Mouse (Mus musculus) cerebellum, adult 11-12 months (tissue): ENCODE measurements around the gene Arhgap23.
A peak's percentile ranks its signal among the peaks of the same experiment; 100 is the strongest.

Experiments
- DNase-seq: peaks from one replicate; pipeline ENCODE4 v3.0.0; 2022

Arhgap23 gene

DNA sequence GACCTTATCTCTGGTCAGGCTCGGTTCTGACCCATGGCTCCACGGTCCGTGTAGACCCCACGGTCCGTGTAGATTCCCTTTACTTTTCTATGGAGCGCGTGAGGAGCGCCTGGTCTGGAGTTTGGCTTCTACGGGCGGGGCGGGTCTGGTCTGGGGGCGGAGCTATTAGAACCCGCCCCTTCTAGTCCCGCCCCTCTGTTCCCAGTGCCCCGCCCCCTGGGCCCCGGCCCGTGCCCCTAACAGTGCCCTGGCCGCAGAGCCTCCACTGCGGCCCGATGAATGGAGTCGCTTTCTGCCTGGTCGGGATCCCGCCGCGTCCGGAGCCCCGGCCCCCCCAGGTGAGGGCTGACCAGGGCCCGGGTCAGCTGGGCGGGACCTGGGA, at the start of gene Arhgap23:
TSS of gene Arhgap23 (plus strand) at position 204 of the 382 bp plus-strand sequence.
- DNase-seq, result no peak

DNA sequence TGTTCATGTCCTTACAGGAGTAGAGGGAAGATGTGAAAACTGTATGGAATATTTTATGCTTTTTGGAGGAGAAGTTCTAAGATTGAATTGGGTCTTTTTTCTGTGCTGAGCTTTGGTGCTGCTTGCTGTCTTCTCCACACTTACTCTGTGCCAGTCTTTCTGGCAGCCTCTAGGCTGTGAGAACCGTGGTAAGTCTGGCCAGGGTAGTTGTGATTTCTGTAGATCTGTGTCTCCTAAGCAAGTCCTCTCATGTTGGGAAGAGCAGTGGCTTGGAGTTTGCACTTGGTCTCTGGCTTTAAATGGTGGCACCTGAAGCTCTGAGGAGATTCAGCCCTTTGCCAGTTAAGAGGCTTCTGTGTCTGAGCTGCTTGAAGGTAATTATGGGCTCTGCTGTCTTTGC, 49.8 kb upstream of the Arhgap23 start:
- DNase-seq, result no peak

DNA sequence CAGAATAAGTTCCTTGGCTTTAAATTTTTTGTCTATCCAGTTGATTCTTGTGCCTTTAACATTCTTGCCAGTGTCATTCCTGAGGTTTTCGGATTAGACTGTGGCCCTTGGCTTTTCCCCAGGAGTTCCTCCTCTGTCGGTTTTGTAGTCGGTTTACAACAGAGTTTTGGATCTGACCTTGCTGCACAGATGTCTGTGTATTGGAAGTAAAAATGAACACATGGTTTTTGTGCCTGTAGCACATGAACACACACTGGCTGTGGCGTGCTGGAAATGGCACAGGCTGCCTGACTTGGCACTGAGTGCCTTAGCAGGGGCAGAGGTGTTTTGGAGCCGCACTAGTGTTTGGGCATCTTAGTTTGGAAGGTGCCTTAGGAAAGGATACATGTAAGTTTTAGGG, 46.8 kb upstream of the Arhgap23 start:
- DNase-seq, result peak; percentile 63

DNA sequence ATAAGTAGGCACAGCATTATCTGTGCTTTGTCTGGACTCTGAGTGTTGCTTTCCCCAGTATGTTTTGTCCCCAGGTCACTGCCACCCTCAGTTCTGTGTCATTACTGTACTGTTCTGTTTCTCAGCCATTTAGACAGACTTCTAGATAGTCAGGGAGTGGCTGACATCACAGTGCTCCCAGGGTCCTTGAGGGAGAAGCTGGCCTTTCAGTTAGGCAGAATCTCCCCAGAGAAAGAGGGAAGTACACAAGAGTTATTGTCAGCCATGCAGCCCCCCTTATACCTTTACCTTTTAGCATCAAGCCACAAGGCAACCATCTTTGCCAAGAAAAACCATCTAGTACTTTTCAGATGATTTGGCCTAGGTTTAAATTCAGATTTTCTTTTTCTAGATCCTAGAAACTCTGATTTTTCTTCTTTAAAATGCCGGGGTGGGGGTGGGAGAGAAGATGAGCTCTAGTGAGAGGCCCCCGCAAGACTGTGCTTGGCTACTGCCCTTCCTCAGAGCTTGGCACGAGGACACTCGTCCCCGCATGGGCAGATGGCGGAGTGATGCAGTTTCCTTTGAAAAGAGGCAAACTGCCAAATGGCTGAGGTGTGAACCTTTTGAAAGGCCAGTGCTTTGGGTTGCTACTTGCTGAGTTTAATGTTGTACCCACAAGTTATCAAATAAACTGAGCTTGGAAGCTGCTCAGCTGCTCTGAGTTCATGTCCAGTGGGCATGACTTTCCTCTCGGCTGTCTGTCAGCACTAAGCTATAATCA, 44.8 kb upstream of the Arhgap23 start:
- DNase-seq, result peak; percentile 96

DNA sequence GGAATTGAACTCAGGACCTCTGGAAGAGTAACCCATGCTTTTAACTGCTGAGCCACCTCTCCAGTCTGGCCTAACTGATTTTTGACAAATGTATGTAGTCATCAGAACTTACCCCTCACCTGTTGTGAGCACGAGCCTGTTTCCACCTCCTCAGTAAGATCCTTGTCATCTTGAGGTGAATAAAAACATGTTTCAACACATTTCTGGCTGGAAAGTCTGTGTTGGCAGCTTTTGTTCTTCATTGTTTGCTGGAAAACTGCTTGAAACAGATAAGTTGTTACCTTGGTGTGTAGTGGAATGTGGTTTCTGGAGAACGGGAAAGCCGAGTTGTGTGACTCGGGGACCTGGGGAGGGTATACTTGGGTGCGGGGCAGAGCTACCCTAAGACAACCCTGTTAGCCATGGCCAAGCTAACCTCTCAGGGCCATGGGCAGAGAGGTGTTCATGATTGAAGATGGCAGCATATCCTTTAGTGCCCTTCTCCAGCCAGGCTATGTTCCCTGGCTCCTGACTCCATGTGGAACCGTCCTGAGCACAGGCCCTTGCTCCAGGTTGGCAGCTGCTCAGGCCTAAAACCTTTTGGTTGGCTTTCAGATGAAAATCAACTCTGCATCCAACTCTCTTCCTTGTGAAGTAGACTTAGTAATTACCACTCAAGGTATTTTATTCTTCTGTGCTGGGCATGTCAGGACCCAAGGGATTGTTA, 43.0 kb upstream of the Arhgap23 start:
- peak; percentile 72 for DNase-seq

DNA sequence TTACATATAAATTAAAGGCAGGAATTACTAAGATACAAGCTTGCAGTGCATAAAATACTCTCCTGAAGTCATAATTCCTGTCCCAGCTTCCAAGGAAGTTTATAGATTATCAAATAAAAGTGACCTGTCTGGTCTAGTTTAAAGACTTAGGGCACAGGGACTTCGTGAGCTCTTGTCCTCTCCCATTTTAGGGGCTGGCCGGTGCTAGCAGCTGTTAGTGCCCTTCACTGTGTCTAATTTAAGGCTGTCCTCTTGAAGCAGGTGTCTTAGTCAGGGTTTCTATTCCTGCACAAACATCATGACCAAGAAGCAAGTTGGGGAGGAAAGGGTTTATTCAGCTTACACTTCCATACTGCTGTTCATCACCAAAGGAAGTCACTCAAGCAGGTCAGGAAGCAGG, 41.9 kb upstream of the Arhgap23 start:
- no peak for DNase-seq

DNA sequence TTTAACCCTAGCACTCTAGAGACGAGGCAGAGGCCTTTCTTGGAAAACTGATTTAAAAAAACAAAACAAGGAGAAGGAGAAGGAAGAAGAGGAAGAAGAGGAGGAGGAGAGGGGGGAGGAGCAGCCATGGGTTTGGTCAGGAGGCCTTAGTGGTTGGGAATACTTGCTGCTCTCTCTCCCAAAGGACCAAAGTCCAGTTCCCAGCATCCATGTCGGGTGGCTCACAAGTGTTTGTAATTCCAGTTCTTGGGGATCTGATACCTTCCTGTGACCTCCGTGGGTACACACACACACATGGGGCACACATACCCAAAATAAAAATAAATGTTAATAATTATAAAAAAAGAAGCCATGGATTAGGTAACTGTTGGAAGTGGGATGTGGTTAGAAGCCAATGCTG, 35.3 kb upstream of the Arhgap23 start:
- DNase-seq, result no peak

DNA sequence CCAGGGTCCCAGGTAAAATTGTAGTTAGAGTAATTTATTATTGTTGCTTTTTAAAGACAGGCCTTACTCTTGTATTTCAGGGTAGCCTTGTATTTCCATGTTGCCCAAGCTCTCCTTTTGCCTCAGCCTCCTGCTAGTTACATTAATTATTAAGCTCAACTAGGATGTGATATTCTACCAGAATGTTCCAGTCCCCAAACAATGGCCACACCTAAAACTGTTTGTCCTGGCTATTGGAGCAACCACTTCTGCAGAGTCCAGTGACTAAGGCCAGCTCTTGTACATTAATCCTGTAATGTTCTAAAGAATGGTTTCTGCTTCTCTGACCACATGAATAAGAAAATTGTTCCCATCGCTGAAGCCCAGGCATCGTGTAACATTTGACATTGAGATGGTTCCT, 32.3 kb upstream of the Arhgap23 start:
- DNase-seq, result no peak

DNA sequence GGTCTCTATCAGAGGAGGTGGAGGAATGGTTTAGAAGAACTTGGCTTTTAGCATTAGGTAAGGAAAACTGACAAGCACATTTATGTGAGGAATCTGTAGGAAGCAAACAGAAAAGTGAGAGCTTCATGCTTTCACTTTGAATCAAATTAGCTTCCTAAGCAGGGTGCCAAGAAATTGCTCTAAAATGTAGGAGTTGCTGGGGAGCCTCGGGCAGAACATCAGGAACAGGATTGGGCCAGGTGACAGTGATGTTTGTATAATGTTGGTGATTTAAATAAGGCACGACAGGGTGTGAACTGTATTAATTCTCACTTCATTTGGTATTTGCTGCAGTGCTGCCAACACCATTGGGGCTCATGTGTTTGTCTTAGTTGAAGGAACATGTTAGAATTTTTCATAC, 31.6 kb upstream of the Arhgap23 start:
- DNase-seq, result no peak

DNA sequence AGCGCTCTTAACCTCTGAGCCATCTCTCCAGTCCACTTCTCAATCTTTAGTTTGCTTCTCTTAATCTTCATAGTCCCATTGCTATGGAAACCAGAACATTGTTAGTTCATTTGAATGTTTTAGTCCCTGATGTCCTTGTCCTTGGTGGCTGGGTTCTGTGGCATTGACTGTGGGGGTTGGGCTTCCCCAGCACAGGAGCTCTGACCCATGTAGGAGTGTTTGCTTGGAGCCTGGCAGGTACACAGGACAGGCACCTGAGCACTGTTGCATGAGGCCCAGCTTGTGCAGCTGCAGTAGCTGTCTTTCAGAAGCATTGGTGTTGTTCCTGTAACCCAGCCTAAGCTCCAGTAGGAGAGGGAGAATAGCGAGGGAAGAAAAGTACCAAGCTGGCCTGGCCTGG, 27.5 kb upstream of the Arhgap23 start:
- no peak for DNase-seq

DNA sequence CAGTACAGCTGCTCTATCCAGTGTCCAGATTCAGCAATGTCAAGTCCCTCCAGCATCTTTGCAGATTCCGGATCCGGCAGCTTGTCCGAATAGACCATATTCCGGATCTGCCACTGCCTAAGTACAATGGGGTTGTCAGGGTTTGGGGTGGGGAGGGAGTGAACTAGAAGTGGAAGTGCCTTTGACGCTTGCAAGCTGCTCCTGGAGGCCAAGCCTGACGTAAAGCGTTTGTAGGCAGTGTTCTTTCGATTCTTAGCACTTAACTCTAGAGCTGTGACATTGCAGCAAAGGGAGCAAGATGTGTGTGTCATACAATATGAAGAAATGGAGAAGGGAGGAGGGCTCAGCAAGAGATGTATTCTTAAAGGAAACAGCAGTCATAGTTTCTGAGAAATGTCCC, 26.2 kb upstream of the Arhgap23 start:
- no peak for DNase-seq

DNA sequence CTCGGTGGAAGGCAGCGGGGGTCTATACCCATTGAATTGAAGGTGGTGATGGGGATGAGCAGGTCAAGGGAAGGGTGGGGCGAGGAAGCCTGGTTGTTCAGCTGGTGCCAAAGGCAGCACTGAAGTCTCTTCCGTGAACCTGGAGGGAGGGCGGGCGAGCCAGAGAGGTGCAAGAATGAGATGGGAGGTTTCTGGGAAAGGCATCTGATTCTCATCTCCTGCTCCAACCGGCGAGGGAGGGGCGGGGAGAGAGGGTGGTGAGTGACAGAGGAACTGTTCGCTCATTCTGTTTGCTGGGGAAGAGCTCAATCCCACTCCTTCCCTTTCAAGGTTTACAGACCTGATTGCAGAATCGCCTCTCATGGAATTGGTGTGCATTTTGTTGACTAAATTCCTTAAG, 21.7 kb upstream of the Arhgap23 start:
- no peak for DNase-seq

DNA sequence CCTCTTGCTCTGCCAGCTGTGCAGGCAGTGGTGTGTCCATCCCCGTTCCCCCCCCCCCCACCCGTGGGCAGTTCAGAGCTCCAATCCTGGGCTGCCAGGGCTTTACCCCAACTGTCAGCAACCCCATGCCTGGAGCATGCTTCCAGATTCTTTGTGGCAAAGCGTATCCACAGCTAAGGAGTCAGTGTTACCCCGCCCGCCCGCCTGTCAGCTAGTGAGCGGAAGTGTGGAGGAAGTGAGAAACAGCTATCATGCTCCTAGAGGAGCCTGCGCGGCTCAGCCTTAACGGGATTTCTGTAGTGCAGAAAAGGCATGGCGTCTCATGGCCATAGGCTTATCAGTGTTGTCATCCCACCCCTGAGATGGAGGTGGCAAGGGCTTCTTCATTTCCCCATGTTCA, 21.2 kb upstream of the Arhgap23 start:
- no peak for DNase-seq

DNA sequence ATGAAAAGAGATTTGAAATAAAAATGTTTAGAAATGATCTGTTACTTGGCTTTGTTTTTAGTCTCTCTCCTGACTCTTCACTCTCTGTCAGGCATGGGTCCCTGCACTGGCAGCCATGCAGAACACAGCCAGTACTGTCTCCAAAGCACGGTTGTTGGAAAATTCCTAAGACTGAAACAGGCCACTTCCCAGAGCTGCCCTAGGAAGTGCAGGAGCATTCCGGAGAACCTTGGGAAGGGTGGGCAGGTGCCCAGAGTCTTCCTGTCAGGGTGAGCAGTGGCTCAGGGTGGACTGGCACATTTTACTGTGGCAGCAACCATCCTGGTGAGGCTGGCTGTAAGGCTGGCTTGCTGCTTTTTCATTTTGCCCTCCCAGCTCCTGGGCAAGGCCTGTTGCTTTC, 16.8 kb upstream of the Arhgap23 start:
- DNase-seq, result no peak

DNA sequence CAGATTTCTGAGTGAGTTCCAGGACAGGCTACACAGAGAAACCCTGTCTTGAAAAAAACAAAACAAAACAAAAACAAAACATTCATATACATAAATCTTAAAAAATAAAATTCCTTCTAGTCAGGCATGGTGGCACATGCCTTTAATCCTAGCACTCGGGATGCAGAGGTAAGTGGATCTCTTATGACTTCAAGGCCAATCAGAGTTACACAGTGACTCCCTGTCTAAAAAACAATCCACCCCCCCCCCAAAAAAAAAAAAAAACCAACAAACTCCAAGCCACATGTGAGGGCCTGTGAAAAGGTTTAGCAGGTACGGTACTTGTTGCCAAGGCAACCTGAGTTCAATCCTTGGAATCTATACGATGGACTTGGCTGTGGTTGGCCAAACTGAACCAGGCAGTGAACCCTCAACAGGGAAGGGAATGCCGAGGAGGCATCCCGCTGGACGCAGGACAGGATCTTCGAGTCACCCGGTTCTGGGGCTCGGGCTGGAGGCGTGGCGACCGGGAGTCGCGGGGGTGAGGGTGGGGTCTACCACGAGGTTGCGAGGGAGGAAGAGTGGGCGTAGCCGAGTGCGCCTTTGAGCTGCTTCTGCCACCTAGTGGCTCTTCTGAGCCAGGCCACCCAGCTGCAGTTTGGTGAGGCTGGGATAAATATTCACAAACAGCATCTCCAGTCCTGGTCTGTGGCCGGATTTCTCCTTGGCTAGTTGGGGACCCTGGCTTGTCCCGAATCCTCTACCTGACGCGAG, 15.2 kb upstream of the Arhgap23 start:
- peak; percentile 87 for DNase-seq

DNA sequence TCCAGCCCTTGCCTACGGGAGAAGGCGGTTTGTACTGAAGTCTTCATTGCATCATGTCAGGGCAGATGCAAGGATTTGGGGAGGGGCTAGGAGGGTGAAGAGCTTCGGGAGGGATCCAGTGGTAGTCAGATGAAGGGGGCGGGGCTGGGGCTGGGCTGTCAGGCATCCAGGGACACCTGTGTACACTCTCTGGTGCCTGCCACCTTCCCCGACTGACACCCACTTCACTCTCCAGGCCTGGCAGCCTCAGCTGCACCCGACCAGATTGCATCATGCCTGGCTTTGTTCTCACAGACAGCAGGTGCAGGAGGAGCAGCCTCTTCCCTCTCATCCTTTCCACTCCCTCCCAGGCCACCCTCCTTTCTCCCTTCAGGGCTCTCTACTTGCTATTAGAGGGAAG, 14.3 kb upstream of the Arhgap23 start:
- DNase-seq, result peak; percentile 88

DNA sequence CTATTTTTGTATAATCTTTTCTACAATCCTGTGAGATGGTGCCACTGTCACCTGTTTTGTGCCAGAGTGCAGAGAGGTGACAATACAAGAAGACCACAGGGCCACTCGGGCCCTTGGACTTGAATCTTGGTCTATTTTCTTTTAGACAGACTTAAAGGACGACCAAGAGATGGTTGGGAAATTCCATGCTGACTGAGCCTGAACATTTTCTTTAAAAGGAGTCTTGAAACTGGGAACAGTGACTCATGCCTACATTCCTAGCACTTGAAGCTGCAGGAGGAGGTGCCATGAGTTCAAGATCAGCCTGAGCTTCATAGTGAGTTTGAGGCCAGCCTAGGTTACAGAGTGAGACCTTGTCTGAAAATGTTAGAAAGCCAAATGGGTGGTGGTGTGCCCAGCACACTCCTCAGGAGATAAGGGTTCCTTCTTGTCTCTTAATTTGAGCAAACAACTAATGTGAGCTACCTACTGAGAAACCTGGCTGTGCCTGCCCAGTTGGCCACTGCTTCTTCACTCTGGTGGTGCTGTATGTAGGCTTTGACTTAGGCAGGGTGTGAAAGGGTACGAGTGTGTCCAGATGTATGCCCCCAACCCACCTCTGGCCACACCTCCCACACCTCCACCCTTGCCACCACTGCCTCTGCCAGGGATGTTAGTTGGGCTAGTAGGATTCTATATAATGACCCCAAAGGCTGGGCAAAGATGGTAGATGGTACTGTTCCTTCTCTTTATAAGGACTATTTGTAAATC, 13.5 kb upstream of the Arhgap23 start:
- peak; percentile 56 for DNase-seq

DNA sequence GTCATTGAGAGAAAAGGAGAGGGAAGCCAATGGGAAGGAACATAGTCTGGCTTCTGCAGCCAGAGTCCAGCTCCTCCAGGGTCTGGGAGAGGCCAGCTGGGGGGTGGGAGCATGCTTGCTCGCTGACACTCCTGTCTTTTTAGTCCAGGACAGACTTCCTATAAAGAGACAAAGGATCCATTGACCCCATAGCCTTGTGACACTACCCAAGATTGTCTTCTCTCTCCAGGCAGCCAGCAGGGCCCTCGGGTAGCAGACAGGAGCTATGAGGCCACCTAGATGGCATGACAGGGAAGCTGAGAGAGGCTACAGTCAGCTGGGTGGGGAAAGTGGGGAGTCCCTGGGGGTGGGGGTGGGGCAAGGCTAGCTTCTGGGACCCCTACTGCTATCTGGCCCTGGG, 12.6 kb upstream of the Arhgap23 start:
- peak; percentile 50 for DNase-seq

DNA sequence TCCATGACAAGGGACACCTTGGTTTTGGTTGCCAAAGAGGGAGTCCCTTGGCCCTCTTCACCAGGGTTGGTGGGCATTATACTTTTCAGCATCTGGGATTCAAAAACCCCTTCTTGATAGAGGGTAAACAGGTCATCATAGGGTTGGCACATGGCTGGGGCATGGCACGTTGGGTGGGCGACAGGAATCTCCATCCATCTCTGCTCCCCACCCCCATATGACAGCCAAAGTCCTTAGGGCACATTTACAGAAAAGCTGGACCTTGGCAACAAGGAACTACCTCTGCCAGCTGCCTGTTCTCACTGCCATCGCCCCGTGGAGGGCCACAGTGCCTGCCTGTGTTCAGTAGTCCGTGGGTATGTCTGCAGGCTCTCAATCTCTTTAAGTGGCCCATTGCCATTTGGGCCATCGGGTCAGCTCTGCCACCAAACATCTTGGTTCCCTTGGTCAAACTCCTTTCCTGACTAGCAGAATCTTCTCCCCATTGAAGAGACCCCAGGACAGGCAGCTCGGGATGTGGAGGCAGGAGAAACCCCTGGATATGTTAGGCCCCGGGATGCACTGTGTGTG, 11.6 kb upstream of the Arhgap23 start:
- peak; percentile 68 for DNase-seq

DNA sequence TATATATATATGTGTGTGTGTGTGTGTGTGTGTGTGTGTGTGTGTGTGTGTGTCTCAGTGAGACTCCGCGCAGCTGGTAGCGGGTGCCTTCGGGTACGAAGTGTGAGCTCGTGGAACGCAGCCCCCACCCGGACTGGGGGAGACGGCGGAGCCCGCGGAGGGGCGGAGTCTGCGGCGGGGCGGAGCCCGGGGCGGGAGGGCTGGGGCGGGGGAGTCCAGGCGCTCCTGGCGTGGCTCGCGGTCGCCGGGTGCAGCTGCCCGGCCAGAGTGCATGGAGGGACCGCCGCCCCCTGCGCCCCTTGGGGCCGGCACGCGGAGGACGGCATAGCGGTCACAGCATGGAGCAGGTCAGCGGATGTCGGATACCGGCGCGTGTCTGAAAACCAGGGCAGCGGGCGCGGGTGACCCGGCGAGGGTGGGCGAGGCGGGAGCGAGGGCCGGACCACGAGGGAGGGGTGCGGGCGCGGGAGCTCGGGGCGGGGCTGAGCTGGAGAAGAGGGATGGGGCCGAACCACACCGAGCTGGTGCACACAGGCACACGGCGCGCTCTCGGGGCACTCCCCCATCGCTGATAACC, 11.1 kb upstream of the Arhgap23 start:
- DNase-seq, result peak; percentile 66

DNA sequence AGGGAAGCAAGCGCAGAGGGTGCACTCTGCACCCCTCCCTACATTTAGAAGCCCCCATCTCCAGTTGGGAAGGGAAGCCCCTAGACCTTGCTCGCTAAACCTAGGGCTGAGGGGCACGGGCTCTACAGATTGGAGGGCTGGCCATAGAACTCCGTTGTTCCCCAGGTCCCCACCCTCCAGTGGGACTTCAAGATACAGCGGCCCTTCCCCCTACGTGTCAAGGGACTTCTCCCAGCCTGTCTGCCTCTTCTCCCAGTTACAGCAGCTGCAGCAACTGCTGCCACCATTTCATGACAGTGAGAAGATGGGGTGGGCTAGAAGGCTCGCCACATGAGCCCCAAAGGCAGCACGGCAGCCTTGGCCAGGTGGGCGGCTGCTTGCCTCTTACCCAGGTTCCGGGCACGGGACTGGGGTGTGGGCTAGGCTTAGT, 10.6 kb upstream of the Arhgap23 start:
- peak; percentile 57 for DNase-seq
